Mouse (Mus musculus): ENCODE results near the gene Wrb.

DNA sequence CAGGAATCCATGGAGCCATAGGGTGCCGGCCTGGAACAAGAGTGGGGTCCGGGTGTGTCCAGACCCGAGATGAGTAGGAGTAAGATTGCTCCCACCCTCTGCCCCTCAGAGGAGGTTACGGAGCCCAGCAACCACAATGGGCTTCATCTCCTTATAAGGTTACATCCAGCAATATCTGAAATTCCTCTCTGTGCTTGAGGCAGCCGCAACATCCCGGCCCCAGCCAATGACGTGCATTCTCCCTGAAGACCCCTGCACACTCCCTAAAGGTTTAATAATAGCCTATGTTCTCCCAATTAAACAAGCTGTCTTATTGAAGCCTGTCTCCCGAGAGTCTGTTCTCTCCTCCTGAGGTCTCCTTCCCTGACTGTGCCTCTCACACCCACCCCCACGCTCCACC lies 4.1 kb downstream of the Wrb start:
- TF ChIP-seq MEF2A (IDR thresholded peaks at IDR 0.05; ENCODE audit: borderline replicate concordance, low read depth, low read length) = no peak
- no peak for TF ChIP-seq CTCF (conservative IDR thresholded peaks at IDR 0.05 in 1 of 2, IDR thresholded peaks at IDR 0.05 in 1 of 2; ENCODE audit: low read depth in 2 of 2, low read length in 2 of 2)
- TF ChIP-seq CHD2 (IDR thresholded peaks at IDR 0.05; ENCODE audit: low read length) = no peak
- TF ChIP-seq MAX (IDR thresholded peaks at IDR 0.05; ENCODE audit: low read length) = no peak
- no peak for TF ChIP-seq JUND (conservative IDR thresholded peaks at IDR 0.05; ENCODE audit: low read depth, low read length)
- no peak for TF ChIP-seq USF2 (conservative IDR thresholded peaks at IDR 0.05; ENCODE audit: low read depth, low read length)
- TF ChIP-seq POLR2AphosphoS2 (IDR thresholded peaks at IDR 0.05; ENCODE audit: low read depth, low read length) = no peak
- no peak for TF ChIP-seq CHD1 (IDR thresholded peaks at IDR 0.05; ENCODE audit: low read depth, low read length)
- no peak for TF ChIP-seq MXI1 (IDR thresholded peaks at IDR 0.05; ENCODE audit: low read depth, low read length)
- TF ChIP-seq EP300 (IDR thresholded peaks at IDR 0.05; ENCODE audit: low read length) = no peak
